Mouse (Mus musculus) right cerebral cortex, postnatal 14 days (tissue): ENCODE measurements around the gene Tcf23.
"Not testable (repeated sequence)": the region's sequence is repeated elsewhere in the genome, so short reads cannot be mapped to it uniquely, and the experiment has no call there.

Experiments
- DNase-seq: peaks from one replicate; pipeline ENCODE4 v3.0.0; 2022

The Tcf23 gene

DNA sequence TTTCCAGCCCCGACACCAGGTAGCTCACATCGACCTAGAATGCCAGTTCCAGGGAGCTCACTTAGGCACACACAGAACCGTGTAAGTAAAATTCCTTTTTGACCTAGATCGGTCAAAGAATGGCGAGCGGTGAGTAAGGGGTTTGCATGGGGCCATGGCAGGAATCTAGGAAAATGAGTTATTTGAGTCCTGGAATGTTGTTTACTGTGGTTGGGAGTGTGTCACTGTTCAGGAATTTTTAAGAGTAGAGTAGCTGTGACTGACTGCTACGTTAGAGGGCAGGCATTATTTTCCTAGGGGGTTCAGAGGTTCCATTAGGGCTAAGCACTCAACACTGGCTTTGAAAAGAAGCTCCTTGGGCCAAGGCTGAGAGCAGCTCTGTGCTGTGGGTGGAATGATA, 31.7 kb downstream of the Tcf23 start:
- no peak for DNase-seq

DNA sequence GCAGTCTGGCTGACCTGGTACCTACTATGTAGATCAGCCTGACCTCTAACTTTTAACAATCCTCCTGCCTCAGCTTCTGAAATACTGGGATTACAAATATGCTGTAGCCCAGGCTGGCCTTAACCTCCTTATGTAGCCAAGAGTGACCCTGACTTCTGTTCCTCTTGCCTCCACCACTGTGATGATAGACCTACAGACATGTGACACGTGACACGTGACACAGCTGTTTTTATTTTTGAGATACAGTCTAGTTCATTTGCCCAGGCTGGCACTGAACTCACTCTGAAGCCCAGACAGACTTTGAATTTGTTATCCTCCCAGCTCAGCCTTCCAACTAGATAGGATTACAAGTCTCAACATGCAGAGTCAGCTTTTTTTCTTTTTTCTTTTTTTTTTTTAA, 32.5 kb downstream of the Tcf23 start:
- no peak for DNase-seq

DNA sequence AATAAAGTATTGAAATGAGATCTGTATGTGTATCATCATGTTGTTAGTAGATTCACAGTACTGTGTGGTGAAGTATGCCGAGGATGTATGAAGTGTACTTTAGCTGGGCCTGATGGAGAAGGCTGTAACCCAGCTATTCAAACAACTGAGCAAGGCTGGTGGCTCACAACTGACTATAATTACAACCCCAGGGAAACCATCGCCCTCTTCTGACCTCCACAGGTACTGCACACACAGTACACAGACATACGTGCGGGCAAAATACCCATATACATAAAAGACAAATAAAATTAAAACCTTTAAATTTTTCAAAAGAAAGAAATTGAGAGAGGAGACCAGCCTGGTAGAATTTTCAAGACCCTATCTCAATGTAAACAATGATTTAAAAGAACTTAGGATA, 33.1 kb downstream of the Tcf23 start:
- DNase-seq: no peak

DNA sequence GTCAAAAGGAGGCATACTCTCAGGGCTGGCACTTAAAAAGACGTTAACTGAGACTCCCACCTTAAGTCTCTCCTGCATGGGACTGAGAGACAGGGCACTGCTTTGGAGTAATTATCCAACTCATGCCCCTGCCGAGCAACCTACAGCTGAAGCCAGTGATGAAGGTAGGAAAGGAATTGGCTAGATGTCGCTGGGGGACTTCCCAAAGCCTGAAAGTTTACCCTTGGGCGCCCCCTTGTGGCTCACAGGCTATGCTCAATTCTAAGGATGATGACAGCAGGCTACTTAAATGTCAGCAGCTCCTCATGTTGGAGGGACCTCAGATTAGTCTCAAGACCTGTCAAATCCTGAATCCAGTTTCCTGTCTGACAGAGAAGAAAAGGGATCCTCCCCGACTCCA, 35.7 kb downstream of the Tcf23 start:
- peak; percentile 95 for DNase-seq

DNA sequence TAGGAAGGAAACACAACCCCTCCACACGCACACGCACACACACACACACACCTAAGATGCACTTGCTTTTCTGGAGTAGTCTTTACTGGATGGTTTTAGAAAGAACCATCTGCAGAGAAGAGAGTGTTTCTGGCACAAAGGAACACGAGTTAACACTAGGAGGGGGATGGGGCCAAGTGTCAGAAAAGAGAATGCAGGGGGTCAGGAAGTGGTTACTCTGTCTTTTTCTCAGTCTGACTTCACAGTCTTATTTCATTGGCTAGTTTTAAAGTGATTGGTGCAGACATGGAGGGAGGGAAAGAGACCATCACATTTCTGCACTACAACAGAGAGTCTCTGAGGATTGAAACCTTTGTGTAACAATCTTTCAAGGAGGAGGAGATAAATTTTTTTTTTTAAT, 44.3 kb downstream of the Tcf23 start:
- DNase-seq: no peak

DNA sequence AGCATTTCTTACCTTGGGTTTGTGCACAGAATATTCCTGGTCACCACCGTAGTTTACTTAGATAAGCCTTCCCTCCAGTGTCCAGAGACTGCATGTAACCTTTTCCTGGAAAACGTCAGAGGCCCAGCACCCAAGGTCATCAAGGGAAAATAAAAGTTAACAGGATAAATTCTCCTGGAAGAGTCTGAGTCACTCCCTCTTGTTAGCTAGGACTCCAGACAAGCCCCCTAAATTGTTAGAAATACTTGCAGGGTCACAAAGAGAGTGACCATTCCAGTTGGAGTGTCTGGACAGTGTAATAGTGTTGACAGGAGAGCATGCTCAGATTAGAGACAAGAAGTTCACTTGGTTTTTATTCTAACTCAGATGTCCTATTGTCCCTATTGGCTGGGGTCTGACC, 47.5 kb downstream of the Tcf23 start:
- no peak for DNase-seq

DNA sequence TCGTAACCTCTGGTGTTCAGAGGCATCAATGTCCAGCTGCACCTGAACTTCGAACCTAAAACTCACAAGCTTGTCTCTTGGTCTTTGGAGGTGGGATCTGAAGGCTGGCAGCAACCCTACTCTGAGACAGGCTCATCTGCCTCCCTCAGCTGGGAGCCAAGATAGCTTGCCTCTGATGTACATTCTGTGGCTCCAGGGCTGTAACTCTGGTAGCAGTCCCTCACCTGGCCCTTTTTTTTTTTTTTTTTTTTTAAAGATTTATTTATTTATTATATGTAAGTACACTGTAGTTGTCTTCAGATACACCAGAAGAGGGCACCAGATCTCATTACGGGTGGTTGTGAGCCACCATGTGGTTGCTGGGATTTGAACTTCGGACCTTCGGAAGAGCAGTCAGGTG, 53.3 kb downstream of the Tcf23 start:
- DNase-seq: not testable (repeated sequence)

DNA sequence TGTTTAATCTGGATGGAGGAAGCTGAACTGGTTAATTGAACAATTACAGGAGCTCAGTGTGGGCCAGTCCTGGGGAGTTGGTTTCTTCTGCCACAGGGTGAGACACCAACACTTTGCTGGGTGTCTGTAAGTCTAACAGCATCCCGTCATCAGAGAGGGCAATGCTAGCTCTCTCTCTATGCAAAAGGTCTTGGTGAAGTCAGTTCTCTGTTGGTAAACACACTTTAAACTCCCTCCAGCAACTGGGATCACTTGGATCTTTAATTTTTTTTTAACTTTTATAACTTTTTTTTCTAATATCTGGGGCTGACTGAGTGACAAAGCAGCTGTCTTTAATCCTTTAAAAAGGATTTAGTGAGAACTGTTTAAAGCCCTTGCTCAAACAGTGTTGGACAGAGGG, 54.2 kb downstream of the Tcf23 start:
- DNase-seq: no peak

DNA sequence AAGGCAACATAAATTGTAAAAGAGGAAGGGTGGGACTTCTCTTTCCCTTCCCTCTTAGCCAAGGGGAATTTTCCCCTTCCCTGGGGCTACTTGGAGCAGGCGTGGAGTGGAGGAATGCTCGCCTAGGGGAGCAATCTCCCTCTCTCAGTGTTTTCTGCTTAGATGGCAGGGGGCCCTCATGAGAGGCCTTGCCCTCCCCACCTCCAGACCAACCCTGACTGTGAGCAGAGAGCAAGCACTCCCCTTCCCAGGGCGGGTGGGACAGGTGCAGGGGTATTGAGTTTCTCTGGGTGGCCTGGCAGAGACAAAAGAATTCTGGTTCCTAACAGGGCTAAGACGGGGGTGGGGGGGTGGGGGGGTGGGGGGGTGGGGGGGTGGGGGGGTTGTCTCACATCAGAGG, 54.8 kb downstream of the Tcf23 start:
- DNase-seq: no peak

DNA sequence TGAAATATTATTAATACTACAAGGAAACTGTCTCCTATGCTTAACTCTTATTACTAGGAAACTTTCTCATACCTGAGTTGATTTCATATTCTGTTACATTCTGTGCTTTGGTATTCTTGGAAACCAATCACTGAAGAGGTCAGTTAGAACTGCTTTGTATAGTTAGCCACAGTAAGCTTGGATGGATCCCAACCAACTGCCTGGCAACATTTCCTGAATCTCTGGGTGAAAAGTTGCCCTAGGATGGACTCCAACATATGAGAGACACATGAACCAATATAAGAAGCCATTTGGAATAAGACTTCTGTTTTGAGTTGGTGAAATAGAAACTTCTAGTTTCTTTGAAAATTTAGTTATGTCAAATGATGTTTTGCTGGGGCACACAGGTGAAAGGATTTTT, 56.2 kb downstream of the Tcf23 start:
- no peak for DNase-seq
